Mouse (Mus musculus) cerebellum, adult 2 months (tissue): Measurements from ENCODE around the gene Kirrel3.

Experiments used
- CTCF ChIP-seq: fragments of 200-500 bp; IDR thresholded peaks from 2 replicates; pipeline ENCODE4 v1.5.1; 2011; ENCODE audit warnings: low read depth, mild to moderate bottlenecking, control low read depth, low read length, moderate library complexity, borderline replicate concordance; ENCODE audit not compliant: insufficient read depth
- POLR2A ChIP-seq: fragments of 200-500 bp; IDR thresholded peaks from 2 replicates; pipeline ENCODE4 v1.6.1; 2011; ENCODE audit warnings: low read length, control low read depth, borderline replicate concordance; ENCODE audit not compliant: insufficient read depth

- TF ChIP-seq CTCF: no peak
- TF ChIP-seq POLR2A: no peak
Observed at GRCm38 (mm10) chr9:34670906-34671305, 185.2 kb downstream of the Kirrel3 start.
